Mouse (Mus musculus) embryo, embryonic 11 days (tissue): ENCODE data around the gene Orc2.
A peak's percentile ranks its signal among the peaks of the same experiment; 100 is the strongest.

Source experiments
- DNase-seq: peaks from one replicate; pipeline ENCODE4 v3.0.0-alpha.2; 2015

Gene Orc2

DNA sequence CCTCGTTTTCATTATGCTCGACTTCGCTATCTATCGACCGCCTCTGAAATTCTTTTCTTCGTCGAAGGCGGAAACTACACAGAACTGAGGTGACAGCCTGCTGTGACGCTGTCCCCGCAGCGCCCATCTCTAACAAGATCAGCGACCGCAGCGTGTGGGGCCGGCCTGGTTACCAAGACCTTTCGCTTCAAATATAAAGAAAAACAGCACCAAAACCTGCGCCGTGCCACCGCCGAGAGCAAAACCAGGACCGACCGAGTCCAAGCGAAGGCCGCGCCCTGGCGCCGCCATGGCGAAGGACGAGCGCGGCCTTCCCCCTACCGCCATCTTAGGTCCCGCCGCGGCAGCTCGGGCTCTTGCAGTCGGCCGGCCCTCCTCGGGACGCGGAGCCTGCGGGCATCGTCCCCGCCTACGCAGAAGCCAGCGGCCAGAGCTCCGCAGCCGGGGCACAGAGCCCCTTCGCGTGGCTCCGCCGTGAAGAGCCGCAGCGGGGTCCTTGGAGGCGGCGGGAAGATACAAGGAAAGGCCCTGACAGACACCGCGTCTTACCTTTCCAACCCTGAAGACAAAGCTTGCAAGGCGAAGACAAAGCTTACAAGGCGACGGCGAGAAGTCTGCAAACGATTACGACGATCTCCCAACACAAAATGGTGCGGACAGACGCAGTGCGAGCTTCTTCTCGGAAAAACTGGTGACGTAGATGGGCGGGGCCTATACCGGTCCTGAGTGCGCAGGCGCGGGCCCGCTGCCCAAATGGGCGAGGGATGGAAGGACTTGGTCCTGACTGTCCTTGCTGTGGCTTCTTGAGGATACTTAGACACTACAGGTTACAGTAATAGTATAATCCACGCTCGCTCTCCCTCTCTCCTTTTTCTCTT, 81.3 kb downstream of the Orc2 start, which contains the start of gene Clk1:
TSS of gene Clk1 (minus strand) at position 696 of the 878 bp plus-strand sequence.
- peak; percentile 95 for DNase-seq

DNA sequence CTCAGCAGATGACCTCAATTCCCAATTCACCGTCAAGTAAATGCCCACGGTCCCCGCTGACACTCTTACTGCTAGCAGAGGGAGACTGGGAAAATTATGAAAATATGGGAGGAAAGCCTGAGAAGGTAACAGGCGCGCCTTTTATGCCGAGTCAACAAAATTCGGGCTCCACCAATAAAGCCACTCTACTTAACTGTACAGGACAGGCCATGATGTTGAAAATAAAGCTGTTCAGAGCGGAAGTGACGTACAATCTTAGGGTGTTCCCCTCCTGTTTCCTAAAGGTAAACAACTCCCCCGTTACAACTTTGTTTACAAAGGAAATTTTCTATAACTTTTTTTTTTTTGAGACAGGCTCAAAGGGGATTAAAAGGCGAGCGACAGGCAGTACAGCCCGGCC, 82.0 kb downstream of the Orc2 start:
- peak; percentile 79 for DNase-seq

DNA sequence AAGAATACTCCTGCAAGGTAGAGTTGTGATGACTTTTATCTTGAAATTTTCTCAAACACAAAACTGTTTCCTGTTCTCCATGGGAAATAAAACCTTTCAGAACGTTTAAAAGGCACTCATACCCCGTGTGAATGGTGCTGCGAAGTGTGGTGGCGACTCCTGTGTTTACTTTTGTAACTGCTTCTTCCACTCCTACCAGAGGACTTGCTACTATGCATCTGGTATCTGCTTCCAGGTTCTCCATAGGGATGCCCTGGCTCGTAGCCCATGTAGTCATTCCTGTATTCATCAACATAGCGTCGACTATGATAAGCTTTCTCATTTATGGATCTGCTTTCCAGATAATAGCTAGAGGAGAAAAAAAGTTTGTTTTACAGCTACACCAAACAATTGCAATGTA, 83.9 kb downstream of the Orc2 start:
- no peak for DNase-seq

DNA sequence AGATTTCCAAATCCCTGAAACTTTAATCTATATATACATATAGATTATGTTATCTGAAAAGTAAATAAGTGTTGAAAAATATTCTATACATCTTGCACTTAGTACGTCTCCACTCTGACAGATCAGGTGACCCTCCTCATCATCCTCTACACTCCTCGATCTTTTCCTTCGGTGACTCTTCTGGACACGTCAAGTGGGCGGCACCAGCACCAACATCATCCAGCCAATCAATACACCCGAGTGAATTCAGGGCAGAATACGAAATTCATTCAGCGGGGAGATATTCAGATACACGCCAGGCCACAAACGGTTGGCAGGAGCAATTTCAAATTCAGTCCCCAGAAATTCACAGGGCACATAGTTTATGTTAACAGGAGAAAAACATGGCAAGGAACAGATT, 84.9 kb downstream of the Orc2 start:
- DNase-seq, result no peak

DNA sequence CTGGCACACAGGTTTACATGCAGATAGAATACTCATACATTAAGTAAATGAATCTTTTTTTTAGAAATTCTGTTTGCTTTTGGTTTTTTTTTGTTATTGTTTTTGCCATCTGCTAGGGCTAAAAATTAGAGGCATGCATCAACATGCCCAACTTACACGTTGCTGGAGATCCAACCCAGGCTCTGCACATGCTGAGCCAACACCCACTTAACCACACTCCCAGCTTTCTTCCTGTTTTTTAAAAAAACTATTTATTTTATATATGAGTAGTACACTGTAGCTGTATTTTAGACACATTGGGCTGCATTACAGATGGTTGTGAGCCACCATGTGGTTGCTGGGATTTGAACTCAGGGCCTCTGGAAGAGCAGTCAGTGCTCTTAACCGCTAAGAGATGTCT, 88.9 kb downstream of the Orc2 start:
- no peak for DNase-seq

DNA sequence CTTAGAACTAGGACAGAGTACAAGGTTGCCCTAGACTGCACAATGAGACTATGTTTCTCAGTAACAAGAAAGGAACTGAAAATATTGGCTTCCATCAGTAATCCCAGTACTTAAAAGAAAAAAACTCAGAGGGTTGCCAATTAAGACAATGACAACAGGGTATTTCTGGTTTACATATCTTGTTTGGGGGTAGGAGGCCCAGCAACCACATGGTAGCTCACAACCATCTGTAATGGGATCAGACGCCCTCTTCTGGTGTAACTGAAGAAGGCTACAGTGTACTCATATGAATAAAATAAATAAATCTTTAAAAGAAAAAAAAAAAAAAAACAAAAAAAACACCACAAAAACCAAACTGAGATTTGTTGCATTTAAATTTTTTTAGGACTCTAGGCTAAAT, 89.5 kb downstream of the Orc2 start:
- DNase-seq, result no peak
